Comparison of ENCODE assay signal across 12 mouse cellular contexts in the genomic region with DNA sequence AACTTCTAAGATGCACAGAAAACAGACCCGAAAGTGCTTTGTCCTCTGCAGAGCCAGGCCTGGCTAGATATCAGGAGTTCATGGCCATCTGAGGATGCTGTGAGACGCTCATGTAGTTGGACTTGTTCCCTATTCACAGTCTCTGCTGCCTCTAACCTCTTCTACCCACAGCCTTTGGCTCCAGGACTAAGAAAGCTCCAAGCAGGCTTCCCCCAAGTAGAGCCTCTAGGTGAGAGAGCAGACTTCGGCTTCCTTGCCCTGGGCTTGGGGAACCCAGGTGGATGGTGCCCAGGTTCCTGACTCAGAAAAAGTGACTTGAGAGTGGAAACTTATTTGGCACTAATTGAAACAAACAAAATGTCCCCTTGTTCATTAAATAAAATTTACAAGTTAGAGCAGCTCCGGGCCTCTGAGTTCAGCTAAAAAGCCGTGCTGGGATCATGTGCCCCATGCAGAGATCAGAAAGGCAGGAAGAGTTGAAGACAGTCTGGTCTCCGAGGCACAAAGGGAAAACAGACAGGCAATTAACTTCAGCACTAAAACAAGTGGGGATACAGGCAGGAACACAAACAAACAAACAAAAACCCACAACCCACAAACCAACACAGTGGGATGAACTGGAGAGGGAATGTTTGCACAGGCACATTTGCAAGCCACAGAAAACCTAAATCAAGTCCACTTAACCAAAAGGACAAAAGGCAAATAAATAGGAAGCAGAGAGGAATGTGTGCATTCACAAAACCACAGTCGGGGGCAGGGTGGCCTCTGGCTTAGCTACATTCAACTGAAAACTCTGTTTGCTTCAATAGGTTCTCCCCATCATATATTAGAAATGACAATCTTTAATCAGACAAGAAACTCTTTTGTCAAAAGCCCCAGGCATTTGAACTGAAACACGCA. TPM values are rescaled to one million over a fixed set of nuclear protein-coding genes. Genes with fewer than 3 reads are reported as not detected.
DNase-seq lines count a peak whose midpoint lies in the region; ATAC-seq and TF ChIP-seq lines count a peak whose summit lies in the region.
"Had no signal": no experiment of that assay in that cellular context is flagged by ENCODE, and none has a peak within 500 bp of the region (broad histone marks: within the 10 kb centered on the region; RNA-seq: fewer than 3 reads in every experiment).

No protein-coding gene starts in this region.

- H3K36me3 ChIP-seq in forebrain, embryonic 14.5 days (ENCODE audit: control insufficient read depth, insufficient read depth, low read length), result no peaks in the 10 kb centered on the region
- no peaks in the 10 kb centered on the region for H3K36me3 ChIP-seq in forebrain, embryonic 13.5 days (ENCODE audit: poor library complexity, severe bottlenecking)
- no peaks in the 10 kb centered on the region for H3K36me3 ChIP-seq in liver, embryonic 13.5 days
- H3K36me3 ChIP-seq in embryonic facial prominence, embryonic 11.5 days (replicated peaks; ENCODE audit: control insufficient read depth, insufficient read depth, low read depth, low read length), result no peaks in the 10 kb centered on the region
- no peaks in the 10 kb centered on the region for H3K36me3 ChIP-seq in limb, embryonic 14.5 days (ENCODE audit: control insufficient read depth, insufficient read depth, low read length)

- no peak for TF ChIP-seq POLR2A in limb, embryonic 14.5 days (IDR thresholded peaks at IDR 0.05; ENCODE audit: borderline replicate concordance, extremely low read depth, insufficient read depth, insufficient read length)

- no peaks in the 10 kb centered on the region for H3K27me3 ChIP-seq in forebrain, embryonic 14.5 days (replicated peaks; ENCODE audit: control insufficient read depth, insufficient read depth, low read length)
- H3K27me3 ChIP-seq in forebrain, embryonic 13.5 days, result no peaks in the 10 kb centered on the region
- H3K27me3 ChIP-seq in liver, embryonic 13.5 days, result no peaks in the 10 kb centered on the region
- H3K27me3 ChIP-seq in embryonic facial prominence, embryonic 11.5 days (ENCODE audit: control insufficient read depth, insufficient read depth, low read length), result no peaks in the 10 kb centered on the region
- no peaks in the 10 kb centered on the region for H3K27me3 ChIP-seq in limb, embryonic 14.5 days (ENCODE audit: control insufficient read depth, insufficient read depth, low read length)

- no peak for ATAC-seq in forebrain, embryonic 14.5 days
- ATAC-seq in forebrain, embryonic 13.5 days, result no peak
- no peak for ATAC-seq in liver, embryonic 13.5 days (ENCODE audit: low read depth)
- no peak for ATAC-seq in embryonic facial prominence, embryonic 11.5 days (replicated peaks; ENCODE audit: insufficient number of reproducible peaks, low FRiP score, low TSS enrichment, low read depth)
- ATAC-seq in limb, embryonic 14.5 days (ENCODE audit: low FRiP score, low read depth), result no peak

- H3K4me2 ChIP-seq in forebrain, embryonic 14.5 days (ENCODE audit: low read length), result no peak overlapping the region
- H3K4me2 ChIP-seq in forebrain, embryonic 13.5 days, result no peak overlapping the region
- no peak overlapping the region for H3K4me2 ChIP-seq in liver, embryonic 13.5 days
- H3K4me2 ChIP-seq in embryonic facial prominence, embryonic 11.5 days (ENCODE audit: low read depth, low read length), result no peak overlapping the region
- H3K4me2 ChIP-seq in limb, embryonic 14.5 days (replicated peaks; ENCODE audit: low read depth, low read length, severe bottlenecking), result no peak overlapping the region

- 0 out of 2 replicates have a peak overlapping the region, but pooled peaks have one; percentile 25 for H3K9ac ChIP-seq in forebrain, embryonic 14.5 days (ENCODE audit: low read length)
- no peak overlapping the region for H3K9ac ChIP-seq in forebrain, embryonic 13.5 days
- H3K9ac ChIP-seq in liver, embryonic 13.5 days, result no peak overlapping the region
- 0 out of 2 replicates have a peak overlapping the region, but pooled peaks have one; percentile 25 for H3K9ac ChIP-seq in embryonic facial prominence, embryonic 11.5 days (replicated peaks; ENCODE audit: low read length)
- no peak overlapping the region for H3K9ac ChIP-seq in limb, embryonic 14.5 days (ENCODE audit: low read depth, low read length, severe bottlenecking)

- peaks cover 11% of the 10 kb centered on the region for H3K4me1 ChIP-seq in forebrain, embryonic 14.5 days (ENCODE audit: control insufficient read depth, insufficient read depth, low read length)
- H3K4me1 ChIP-seq in forebrain, embryonic 13.5 days, result peaks cover 20% of the 10 kb centered on the region
- H3K4me1 ChIP-seq in liver, embryonic 13.5 days (replicated peaks), result 0 out of 2 replicates have a peak, but pooled peaks cover 6% of the 10 kb centered on the region
- peaks cover 2% of the 10 kb centered on the region for H3K4me1 ChIP-seq in embryonic facial prominence, embryonic 11.5 days (ENCODE audit: control insufficient read depth, insufficient read depth, low read length)
- H3K4me1 ChIP-seq in limb, embryonic 14.5 days (ENCODE audit: control insufficient read depth, insufficient read depth, low read length), result peaks cover 21% of the 10 kb centered on the region

- no peak for DNase-seq in forebrain, embryonic 14.5 days (ENCODE audit: low spot score)
- DNase-seq in liver, embryonic 13.5 days, result no peak
- DNase-seq in liver, result no peak
- peak; percentile 33 for DNase-seq in embryonic facial prominence, embryonic 11.5 days (ENCODE audit: low spot score)
- DNase-seq in limb, embryonic 14.5 days (ENCODE audit: low spot score), result no peak
- DNase-seq in left cerebral cortex, adult 9 months (ENCODE audit: low spot score in 2 of 2), result no peak
- no peak for DNase-seq in left cerebral cortex, adult 11 months (ENCODE audit: low spot score)
- DNase-seq: B cell, adult 2 months; kidney, adult 2 months; layer of hippocampus, postnatal 36 days; lung, adult 2 months had no signal

- H3K27ac ChIP-seq in forebrain, embryonic 14.5 days (ENCODE audit: low read depth, low read length), result 0 out of 2 replicates have a peak overlapping the region, but pooled peaks have one; percentile 9
- no peak overlapping the region; the same call in 1 of the 2 replicates for H3K27ac ChIP-seq in forebrain, embryonic 13.5 days
- peak overlapping the region; percentile 18; the same call in 1 of the 2 replicates for H3K27ac ChIP-seq in liver, embryonic 13.5 days
- no peak overlapping the region for H3K27ac ChIP-seq in embryonic facial prominence, embryonic 11.5 days (replicated peaks; ENCODE audit: low read depth, low read length)
- H3K27ac ChIP-seq in limb, embryonic 14.5 days (replicated peaks; ENCODE audit: low read depth, low read length), result 0 out of 2 replicates have a peak overlapping the region, but pooled peaks have one; percentile 26

- H3K9me3 ChIP-seq in forebrain, embryonic 14.5 days (replicated peaks; ENCODE audit: control insufficient read depth, low read length), result no peaks in the 10 kb centered on the region
- H3K9me3 ChIP-seq in forebrain, embryonic 13.5 days (replicated peaks), result no peaks in the 10 kb centered on the region
- H3K9me3 ChIP-seq in liver, embryonic 13.5 days (replicated peaks), result no peaks in the 10 kb centered on the region
- H3K9me3 ChIP-seq in embryonic facial prominence, embryonic 11.5 days (replicated peaks; ENCODE audit: control insufficient read depth, low read length), result no peaks in the 10 kb centered on the region
- no peaks in the 10 kb centered on the region for H3K9me3 ChIP-seq in limb, embryonic 14.5 days (ENCODE audit: control insufficient read depth, low read length)

- WGBS in forebrain, embryonic 14.5 days, result 13% methylated on average over 8 of the region's 8 CpGs
- 18% methylated on average over 8 of the region's 8 CpGs for WGBS in forebrain, embryonic 13.5 days
- WGBS in liver, embryonic 13.5 days (ENCODE audit: insufficient replicate concordance), result 36% methylated on average over 8 of the region's 8 CpGs
- WGBS in embryonic facial prominence, embryonic 11.5 days, result 33% methylated on average over 8 of the region's 8 CpGs
- WGBS in limb, embryonic 14.5 days, result 31% methylated on average over 8 of the region's 8 CpGs

- H3K4me3 ChIP-seq in forebrain, embryonic 14.5 days (ENCODE audit: low read depth, low read length), result no peak overlapping the region
- H3K4me3 ChIP-seq in forebrain, embryonic 13.5 days, result no peak overlapping the region
- no peak overlapping the region for H3K4me3 ChIP-seq in liver, embryonic 13.5 days (replicated peaks)
- H3K4me3 ChIP-seq in embryonic facial prominence, embryonic 11.5 days (ENCODE audit: low read depth, low read length), result no peak overlapping the region
- no peak overlapping the region for H3K4me3 ChIP-seq in limb, embryonic 14.5 days (replicated peaks; ENCODE audit: low read length)

RNA-seq across cellular contexts. Expression of a gene that starts 42.3 kb away (rescaled TPM):
- 7.2 and 9.0 TPM in 2 replicates for polyA plus RNA-seq in forebrain, embryonic 14.5 days (2014; fragmentation: Nextera tagmentation; extraction: Ambion mirVana)
- polyA plus RNA-seq in forebrain, embryonic 13.5 days (2015; fragmentation: Nextera tagmentation; extraction: Ambion mirVana), result 8.5 and 8.6 TPM in 2 replicates
- polyA plus RNA-seq in liver, embryonic 13.5 days (2015; fragmentation: Nextera tagmentation; extraction: Ambion mirVana), result 5.3 and 5.9 TPM in 2 replicates
- 24.0 and 24.5 TPM in 2 replicates for polyA plus RNA-seq in embryonic facial prominence, embryonic 11.5 days (2014; fragmentation: Nextera tagmentation; extraction: Ambion mirVana)
- polyA plus RNA-seq in limb, embryonic 14.5 days (2012; rRNA removed), result 17.5 and 20.0 TPM in 2 replicates
- 34.8 and 36.5 TPM in 2 replicates for polyA plus RNA-seq in limb, embryonic 14.5 days (2014; fragmentation: Nextera tagmentation; extraction: Ambion mirVana)

Comparison
In these comparisons a context has a peak if more than half of its experiments do, and no peak if none do; other contexts are left out.
1. H3K27ac ChIP-seq: peak in forebrain, embryonic 14.5 days (single experiment), liver, embryonic 13.5 days (single experiment) and limb, embryonic 14.5 days (single experiment); none in forebrain, embryonic 13.5 days (single experiment) and embryonic facial prominence, embryonic 11.5 days (single experiment).
2. H3K9ac ChIP-seq: peak in forebrain, embryonic 14.5 days (single experiment) and embryonic facial prominence, embryonic 11.5 days (single experiment); none in forebrain, embryonic 13.5 days (single experiment), liver, embryonic 13.5 days (single experiment) and limb, embryonic 14.5 days (single experiment).